Mouse (Mus musculus) 3134 (cell line): Measurements from ENCODE around the gene Mrps27.
A peak's percentile ranks its signal among the peaks of the same experiment; 100 is the strongest.

Experiments used
- DNase-seq: peaks from one replicate; pipeline ENCODE4 v3.0.0-alpha.2; 2011; ENCODE audit warnings: low spot score; ENCODE audit not compliant: insufficient read length; ENCODE audit errors: extremely low read depth

Gene Mrps27

DNA sequence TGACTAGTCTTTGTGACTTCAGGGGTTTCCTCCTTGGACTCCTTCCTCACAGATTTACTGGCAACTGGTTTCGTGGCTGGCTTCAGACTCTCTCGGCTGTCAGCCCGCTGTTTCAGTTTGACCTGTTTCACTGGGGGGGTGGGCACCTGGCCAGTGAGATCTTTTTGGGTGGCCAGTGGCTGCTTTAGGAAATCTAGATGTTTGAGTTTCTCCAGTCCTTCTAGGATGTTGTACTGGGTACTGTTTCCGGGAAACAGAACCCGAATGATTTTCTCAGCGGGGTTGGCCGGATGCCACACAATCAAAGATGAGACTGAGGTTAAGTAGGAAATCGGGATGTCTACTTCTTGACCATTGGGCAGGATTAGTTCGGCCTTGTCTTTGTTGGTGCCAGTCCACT is 89.9 kb downstream of the Mrps27 start:
- no peak for DNase-seq

DNA sequence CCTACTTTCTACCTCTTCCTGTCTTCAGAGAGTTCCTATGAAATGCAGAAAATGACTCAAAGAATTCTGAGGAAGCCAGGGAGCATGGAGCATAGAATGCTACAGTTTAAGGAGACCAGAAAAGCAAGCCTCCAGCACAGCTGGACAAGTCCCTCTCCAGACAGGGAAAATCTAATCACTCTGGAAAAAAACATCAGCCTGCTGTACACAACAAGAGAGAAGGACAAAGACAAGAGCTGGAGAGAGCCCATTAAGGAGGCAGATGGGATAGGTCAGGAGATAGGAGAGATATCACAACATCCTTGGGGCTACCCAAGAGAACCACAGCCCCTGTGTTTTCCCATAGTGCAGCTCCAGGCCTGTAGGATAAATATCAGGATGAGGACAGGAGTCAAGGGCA is 92.5 kb downstream of the Mrps27 start:
- no peak for DNase-seq

DNA sequence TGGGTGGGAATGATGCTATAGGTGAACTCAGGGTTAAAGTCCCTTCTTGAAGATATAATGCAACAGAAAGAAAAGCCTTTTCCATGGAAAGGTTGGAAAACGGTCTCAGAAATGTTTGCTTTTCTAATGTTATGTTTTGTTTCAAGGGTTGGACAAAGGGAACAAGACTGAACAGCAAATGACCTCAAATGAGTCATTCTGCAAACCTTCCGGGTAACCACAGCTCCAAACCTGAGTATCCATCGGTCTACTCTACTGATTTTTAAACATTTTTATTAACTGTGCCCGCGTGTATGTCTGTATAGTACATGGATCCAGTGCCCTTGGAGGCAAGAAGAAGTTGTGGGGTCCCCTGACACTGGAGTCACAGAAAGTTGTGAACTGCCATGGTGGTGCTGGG is 94.8 kb downstream of the Mrps27 start:
- no peak for DNase-seq

DNA sequence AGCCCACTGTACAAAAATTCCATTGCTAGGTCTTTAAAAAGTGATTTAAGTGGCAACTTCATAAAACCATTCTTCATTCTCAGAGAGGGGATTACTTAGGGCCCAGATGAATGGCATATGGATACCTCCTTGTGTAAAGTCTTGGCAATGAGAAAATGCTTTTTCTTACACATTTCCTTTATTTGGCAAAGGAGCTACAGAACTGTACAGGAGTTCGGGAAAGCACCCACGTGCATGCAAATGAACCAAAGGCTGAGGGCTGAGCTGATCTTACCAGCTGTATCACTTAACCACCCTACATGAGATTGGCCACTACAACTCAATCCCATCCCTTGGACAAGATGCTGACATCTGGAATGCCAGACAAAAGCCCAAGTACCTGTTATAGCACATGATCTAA is 95.6 kb downstream of the Mrps27 start:
- no peak for DNase-seq

DNA sequence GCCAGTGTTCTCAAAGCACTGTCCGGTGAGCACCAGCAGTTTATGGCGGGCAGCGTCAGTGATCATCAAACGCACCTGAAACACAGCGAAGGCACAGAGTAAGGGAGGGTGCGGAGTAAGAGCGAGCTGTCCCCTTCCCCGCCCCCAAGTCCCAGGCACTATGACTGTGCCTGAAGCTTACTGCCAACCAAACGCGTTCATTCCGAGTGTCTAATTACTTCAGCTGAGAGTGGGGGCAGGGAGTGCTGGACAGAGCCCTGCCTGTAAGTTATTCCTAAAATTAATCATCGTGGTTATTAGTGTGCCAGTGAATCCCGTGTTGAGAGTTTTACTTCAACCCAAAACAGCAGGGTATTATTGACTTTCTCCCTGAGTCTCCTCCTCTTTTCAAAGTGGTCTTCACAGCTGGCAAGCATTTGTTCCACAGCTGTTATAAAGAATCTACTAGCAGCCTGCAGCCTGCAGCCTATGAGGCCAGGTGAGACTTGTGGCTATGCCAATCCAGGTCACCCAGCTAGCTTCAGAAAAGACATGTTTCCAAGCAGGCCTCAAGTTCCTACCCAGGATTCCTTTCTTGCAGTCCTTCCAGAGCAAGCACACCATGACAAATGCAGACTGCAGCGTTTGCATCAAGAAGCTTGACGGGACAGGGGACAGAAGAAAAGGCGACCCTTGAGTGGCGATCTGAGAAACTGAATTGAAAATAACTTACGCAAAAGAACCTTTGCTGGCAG is 97.3 kb downstream of the Mrps27 start:
- DNase-seq = no peak

DNA sequence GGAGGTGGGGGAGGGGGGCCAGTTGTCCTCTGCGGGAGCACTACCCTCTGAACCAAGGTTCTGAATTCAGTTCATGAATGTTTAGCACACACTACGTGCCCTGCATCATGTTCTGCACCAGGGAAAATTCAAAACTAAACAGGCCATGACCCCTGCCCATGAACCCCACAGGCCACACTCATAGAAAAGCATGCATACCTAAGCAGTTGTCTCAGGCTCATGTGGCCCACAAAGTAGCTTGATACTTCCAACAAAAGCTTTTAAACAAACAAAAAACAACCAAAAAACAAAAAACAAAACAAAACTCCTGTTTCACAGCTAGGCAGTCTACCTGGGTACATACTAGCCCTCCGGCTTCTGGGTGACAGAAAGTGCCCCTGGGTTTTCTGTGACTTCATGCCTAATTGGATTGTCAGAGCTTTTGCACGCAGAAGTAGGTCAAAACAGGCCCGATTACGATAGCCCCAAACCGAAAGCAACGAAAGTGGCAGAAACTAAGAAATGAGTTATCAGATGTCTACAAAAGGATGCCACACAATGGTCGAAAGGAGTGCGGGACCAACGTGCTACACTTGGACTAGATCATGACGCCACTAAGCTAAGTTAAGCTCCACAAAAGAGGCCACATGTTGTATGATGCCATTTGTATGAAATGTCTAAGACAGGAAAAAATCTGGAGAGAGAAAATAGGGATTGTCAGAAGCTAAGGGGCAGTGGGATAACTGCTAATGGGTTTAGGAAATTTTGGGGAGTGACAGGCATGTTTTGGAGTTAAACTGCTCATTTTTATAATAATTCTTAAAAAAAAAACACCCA is 98.1 kb downstream of the Mrps27 start:
- no peak for DNase-seq

DNA sequence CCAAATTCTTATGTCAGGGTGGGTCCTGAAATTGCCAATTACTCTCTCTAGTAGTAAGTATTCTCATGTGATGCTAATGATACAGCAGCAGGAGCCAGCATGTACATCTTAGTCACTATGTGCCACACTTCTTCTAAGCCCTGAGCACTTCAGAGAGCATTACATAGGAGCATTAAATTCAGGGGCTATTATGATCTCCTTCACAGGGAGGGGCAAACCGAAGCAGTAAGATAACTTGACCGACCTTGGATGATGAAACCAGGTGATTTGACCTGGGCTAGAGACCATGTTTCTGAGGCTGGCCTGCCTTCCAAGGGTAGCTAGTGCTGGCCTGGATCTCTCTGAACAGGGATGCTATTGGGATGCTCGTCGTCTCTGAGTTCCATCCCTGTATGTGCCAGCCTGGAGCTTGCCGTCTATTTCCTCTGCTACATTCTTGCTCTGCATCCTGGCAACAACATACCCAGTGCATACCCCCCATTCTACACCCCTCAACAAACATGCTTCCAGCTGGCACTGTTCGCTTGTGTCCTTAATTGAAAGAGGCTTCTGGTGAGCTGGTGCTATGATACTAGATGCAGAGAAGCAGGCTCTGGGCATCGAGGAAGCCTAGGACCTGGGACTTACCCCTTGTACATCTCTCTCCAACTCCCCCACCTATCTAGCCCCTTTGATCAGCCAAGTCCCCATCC is 99.0 kb downstream of the Mrps27 start:
- no peak for DNase-seq

DNA sequence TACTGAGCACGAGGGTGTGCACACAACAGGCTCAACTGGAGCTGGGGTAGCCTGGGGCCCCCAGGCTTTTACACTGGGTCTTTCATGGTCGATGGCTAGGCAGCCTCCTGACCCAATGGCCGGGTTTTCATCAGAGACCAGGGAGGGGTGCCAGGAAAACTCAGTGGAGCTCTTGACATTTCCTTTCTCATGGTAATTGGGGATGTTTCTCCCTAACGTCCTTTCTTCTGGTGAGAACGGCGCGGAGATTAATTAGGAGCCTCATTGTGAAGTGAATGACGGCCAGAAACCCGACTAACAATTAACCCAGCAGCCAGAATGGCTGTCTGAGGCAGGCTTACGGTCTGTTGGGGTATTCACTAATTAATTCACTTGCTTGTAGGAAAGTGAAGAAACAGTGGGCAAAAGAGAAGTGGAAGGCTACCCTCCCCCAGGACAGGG is 99.9 kb downstream of the Mrps27 start:
- no peak for DNase-seq

DNA sequence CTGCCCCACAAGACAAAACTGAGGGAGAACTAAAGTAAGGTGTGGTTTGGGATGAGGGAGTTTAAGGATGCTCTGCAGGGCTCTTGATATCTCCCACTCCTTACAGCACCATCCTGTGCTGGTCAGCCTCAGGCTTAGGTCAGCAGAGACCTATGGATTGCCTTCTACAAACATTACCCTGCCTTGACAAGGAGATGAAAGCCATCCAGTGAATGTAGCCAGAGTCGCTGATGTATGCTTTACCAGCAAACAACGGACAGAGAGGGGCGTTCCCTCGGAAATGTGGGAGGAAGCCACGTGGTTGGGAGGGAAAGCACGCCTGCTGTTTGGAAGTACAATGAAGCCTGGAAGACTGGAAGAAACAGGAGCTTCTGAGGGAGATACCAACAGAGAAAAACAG is 100.3 kb downstream of the Mrps27 start:
- DNase-seq = no peak

DNA sequence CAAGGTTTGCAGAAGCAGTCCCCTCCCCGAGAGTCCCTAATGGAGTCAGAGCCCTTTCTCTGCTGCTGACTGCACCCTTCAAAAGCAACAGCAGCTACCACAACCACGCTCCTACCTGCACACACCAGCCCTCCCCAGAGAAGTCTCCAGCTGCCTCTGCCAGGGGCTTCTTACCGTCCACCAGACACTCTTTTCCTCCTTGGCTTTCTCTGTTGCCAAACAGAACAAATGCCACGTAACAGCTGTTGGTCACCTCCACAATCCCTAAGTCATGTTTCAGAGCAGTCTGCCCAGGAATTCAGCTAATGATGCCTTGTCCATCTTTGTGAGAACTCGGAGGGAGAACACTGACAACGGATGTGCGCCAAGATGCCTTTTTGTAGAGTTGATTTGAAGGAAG is 102.4 kb downstream of the Mrps27 start:
- DNase-seq = no peak

DNA sequence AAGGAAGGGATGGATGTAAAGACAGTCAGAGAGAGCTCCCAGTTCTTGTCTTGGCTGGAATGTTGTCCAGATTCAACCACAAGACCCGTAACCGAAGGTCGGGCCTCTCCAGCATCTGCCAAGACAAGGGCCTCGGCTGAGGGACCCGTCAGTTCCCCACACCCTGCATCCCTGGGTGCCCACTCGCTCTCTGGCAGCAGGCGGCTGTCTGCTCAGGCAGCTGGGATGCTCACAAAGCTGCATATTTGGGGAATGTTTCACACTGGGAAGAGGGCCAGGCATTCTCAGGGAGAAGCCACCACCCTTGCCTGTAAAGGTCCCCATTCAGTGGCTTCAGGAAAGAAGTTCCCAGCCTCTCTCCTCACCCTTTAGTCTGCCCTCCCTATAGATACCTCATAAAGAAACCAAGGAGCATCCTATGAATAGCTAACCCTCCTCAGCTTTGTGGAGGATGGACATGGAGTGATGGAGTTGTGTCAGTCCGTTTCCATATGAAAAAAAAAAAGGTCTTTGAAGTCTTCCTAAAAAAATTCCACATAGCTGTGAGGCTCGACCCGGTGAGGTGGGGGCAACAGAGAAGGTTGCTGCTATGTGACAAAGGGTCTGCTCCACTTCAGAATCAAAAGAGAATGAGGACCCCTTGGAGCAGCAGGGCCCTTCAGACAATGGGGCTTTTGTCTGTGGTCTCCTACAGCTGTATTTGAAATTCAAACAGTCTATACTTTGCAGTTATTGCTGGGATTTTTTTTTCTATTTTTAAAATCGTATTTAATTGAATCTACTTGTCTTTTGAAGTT is 103.0 kb downstream of the Mrps27 start:
- peak; percentile 88 for DNase-seq

DNA sequence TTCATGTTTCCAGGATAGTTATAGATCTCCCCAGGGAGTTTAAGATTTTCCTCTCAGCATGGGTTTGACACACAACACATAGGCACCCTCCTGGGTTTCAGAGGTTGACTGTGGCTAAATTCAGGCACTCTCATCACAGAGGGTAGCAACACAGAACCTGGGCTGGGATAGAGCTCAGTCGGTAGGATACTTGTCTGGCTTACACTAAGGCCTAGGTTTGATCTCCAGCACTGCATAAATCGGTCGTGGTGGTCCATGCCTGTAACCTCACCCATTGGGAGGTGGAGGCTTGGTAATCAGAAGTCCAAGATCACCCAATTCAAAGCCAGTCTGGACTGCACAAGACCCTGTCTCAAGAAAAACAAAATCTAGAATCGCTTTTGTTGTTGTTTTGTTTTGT is 103.7 kb downstream of the Mrps27 start:
- no peak for DNase-seq

DNA sequence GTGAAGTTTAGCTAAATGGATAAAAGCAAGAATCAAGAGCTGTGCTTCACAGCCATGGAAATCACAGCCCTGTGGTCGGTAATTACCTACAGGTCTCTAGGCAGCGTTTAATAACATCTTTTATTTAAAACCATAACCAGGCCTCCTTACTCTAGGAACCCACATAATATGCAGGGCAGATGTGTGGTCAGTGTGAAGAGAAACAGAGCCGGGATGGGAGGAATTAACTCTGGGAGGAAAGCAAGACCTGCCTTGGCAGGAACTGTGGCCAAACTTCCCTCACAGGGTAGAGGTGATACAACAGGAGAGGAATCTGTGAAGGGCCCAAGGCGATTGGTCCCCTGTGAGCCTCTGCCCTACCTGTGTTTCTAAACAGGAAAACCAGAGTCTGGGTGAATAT is 105.0 kb downstream of the Mrps27 start:
- DNase-seq = no peak

DNA sequence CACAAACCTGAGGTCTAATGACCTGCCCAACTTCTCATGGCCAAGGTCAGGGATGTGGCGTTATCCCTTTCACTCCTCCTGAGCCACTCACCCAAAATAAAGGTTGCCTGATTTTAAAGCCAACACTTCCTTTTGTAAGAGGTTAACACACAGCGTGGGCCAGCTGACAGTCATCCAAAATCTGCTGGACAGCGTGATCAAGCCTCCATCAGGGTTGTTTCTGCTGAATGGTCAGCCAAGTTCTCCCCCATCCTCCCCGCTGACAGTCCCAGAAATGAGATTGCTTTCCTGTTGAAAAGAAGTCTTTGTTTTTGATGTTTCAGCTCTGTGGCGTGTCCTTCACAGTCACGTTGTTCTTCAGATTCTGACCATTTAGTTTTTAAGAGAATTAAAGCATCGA is 106.2 kb downstream of the Mrps27 start:
- no peak for DNase-seq

DNA sequence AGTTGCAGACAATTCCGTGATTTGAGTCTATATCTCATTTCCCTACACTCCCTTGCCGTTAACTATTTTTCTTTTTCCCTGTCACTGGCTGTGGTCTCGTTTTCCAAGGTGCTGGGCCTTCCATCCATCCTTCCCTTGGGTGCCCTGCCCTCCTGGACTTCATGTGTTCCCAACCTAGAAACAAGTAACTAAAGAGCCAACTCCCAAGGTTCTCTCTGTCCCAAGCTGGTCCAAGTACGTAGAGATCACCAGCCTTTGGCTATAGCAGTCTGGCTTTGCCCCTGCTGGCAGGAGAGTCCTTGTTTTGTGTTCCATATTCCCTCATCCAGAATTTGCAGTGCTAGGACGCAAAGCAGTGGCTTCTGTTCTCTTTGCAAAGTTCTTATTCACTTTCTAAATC is 106.7 kb downstream of the Mrps27 start:
- no peak for DNase-seq

DNA sequence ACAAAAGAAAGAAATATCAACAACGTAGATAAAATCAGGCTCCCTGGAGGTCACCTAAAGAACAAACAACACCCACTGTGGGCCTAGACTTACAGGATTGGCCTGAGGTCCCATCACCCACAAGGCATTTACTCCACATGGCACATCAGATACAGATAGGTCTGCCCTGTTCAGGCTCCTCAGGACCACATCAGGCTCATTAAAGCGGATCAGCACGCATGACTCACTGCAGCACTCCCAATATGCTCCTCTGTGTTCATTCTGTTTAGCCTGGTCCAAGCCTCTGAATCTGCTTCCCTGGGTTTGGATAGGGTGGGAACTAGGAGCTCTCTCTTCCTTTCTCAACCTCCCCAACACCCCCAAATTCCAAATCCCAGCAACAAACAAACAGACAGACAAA is 107.9 kb downstream of the Mrps27 start:
- no peak for DNase-seq

DNA sequence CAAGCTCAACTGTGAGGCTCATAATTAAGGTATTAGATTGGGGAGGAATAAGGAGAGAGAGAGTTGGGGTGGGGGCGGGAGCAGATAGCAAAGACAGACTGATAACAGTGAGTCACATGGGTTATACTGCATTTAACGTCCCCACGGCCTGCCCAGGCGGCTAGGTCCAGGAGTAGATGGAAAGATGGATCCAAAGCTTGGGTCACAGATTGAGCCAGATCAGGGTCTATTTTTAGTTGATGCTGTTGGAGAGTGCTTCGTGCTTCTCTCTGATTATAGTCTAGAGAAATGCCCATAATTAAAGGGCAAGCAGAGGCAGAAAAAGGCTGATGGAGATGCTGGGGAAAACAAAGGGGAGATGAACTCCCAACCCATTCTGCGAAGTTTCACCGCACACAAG is 110.4 kb downstream of the Mrps27 start:
- no peak for DNase-seq

DNA sequence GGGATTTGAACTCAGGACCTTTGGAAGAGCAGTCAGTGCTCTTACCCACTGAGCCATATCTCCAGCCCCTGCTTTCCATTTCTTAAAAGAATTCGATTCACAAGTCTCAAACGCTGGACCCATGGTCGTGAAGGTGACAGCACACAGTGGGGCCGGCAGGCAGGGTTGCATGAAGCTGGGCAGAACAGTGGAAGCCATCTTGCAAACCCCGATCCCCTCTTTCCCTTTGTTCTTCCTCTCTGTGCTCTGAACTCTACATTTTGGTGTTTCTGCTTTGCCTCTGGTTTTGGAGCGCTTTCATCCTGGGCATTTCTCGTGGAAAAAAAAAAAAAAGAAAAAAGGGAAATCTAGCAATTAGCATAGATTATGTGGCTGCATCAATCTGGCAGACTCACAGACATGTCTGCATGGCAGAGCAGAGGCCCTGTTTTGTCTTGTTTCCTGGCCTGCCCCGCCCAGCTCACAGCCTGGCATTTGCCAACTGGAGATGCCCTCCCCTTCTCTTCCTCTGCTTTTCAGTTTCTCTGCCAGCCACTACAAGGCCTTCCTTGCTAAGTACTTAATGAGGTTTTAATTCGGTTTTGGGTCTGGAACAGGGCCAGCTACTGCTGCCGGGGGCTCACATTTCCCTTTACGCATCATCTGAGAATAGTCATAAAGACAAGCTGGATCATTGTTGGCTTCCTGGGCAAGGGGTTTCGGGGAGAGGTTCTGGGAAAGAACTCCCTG is 114.2 kb downstream of the Mrps27 start:
- no peak for DNase-seq

DNA sequence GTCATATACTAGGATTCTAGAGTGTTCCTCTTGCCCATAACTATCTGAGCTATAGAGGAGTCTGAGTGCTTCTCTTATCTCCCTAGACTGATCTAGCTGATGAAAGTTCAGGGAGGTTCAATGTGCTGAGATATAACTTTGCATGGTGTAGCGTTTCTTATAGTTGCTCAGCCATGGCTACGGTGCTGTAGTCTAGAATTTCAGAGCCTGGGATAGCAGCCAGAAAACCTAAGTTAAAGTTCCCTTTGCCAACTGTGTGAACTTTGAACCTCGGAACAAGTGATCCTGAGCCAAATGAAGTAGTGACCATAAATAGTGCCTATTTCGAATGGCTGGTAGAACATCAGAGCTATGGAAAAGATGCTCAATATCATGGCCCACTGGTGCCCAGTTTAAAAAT is 115.0 kb downstream of the Mrps27 start:
- no peak for DNase-seq

DNA sequence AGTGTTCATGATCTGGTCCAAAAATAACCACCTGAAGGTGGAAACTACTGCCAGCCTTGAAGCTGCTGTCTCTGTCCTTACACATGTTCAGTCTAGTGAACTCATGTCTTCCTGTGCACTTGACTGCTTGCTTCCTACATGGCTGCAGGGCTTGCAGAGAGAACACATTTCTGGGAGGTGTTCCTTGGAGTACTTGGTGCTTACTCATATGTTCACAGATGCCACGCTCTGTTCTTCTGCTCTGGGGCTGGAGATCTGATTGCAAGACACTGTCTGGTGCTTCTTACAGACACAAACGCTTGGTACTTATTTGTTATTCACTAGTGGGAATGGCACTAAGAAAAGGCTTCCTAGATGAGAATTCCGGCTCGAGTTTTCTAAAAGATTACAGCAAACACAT is 117.3 kb downstream of the Mrps27 start:
- DNase-seq = no peak
